Mouse (Mus musculus) CH12.LX (cell line): ENCODE data around the gene Slc3a1. TPM values are rescaled to one million over a fixed set of nuclear protein-coding genes. Genes with fewer than 3 reads are reported as not detected.
A peak's percentile ranks its signal among the peaks of the same experiment; 100 is the strongest.

Experiments used
- DNase-seq: peaks from one replicate; pipeline ENCODE4 v3.0.0-alpha.2; 2013; ENCODE audit errors: extremely low read depth
- H3K27ac ChIP-seq: 2 replicates; pipeline ENCODE4 v1.5.1; 2012; ENCODE audit warnings: low read depth, mild to moderate bottlenecking, control low read depth, moderate library complexity; ENCODE audit not compliant: insufficient read depth
- H3K27me3 ChIP-seq: replicated peaks from 2 replicates; pipeline ENCODE3; 2012; ENCODE audit warnings: inconsistent platforms
- H3K36me3 ChIP-seq, 2 experiments: replicated peaks in 1 of 2; 2 replicates each; pipeline versions ENCODE3 to v1.6.1; 2012; ENCODE audit warnings: inconsistent platforms in 1 of 2, low read length in 1 of 2, mild to moderate bottlenecking in 1 of 2, mixed read lengths in 1 of 2, moderate library complexity in 1 of 2; ENCODE audit not compliant: control insufficient read depth in 1 of 2, insufficient read depth in 1 of 2
- H3K4me1 ChIP-seq, 2 experiments: 2 replicates each; pipeline ENCODE4 v1.6.1; 2012; ENCODE audit warnings: inconsistent platforms in 1 of 2, moderate library complexity in 1 of 2; ENCODE audit not compliant: insufficient read depth in 2 of 2, control insufficient read depth in 1 of 2
- H3K4me2 ChIP-seq: 2 replicates; pipeline ENCODE4 v1.6.1; 2012; ENCODE audit warnings: low read depth, mild to moderate bottlenecking, control low read depth; ENCODE audit not compliant: poor library complexity, insufficient read depth, severe bottlenecking
- H3K4me3 ChIP-seq, 3 experiments: fragments of 150-350 bp in 1 of 3; sonication (generic) in 1 of 3; replicated peaks in 1 of 3; 2 replicates each; pipeline versions ENCODE3 to v1.5.1; 2011 to 2012; ENCODE audit warnings: low read depth in 2 of 3, low read length in 2 of 3, mild to moderate bottlenecking in 2 of 3, moderate library complexity in 2 of 3, control low read depth in 1 of 3, improper control_type of control experiment in 1 of 3, inconsistent platforms in 1 of 3, mixed read lengths in 1 of 3; ENCODE audit not compliant: poor library complexity in 1 of 3
- H3K79me2 ChIP-seq: replicated peaks from 2 replicates; pipeline ENCODE4 v1.6.1; 2012; ENCODE audit warnings: mild to moderate bottlenecking, moderate library complexity; ENCODE audit not compliant: control insufficient read depth, poor library complexity, insufficient read depth, severe bottlenecking; ENCODE audit errors: extremely low read depth
- H3K9ac ChIP-seq: 2 replicates; pipeline ENCODE4 v1.6.1; 2012; ENCODE audit warnings: low read depth, mild to moderate bottlenecking, control low read depth, moderate library complexity; ENCODE audit not compliant: insufficient read depth
- H3K9me3 ChIP-seq: replicated peaks from 2 replicates; pipeline ENCODE3; 2012; ENCODE audit warnings: low read length, inconsistent platforms, mixed read lengths
- CHD1 ChIP-seq: IDR thresholded peaks from 2 replicates; pipeline ENCODE4 v1.6.1; 2012; ENCODE audit warnings: low read depth, low read length, improper control_type of control experiment, inconsistent platforms
- CTCF ChIP-seq, 2 experiments: IDR thresholded peaks in 1 of 2; conservative IDR thresholded peaks in 1 of 2; 2 replicates each; pipeline ENCODE4 v1.5.1; 2011 to 2012; ENCODE audit warnings: low read depth in 2 of 2, low read length in 2 of 2, improper control_type of control experiment in 1 of 2, inconsistent platforms in 1 of 2, mild to moderate bottlenecking in 1 of 2, moderate library complexity in 1 of 2
- E2F4 ChIP-seq: IDR thresholded peaks from 2 replicates; pipeline ENCODE4 v1.6.1; 2011; ENCODE audit warnings: low read depth, low read length, improper control_type of control experiment; ENCODE audit not compliant: insufficient replicate concordance
- ELF1 ChIP-seq: IDR thresholded peaks from 2 replicates; pipeline ENCODE4 v1.6.1; 2014; ENCODE audit warnings: low read depth, mild to moderate bottlenecking, inconsistent platforms, low read length, improper control_type of control experiment
- EP300 ChIP-seq: IDR thresholded peaks from 2 replicates; pipeline ENCODE4 v1.6.1; 2011; ENCODE audit warnings: low read length, improper control_type of control experiment
- ETS1 ChIP-seq: conservative IDR thresholded peaks from 2 replicates; pipeline ENCODE4 v1.6.1; 2012; ENCODE audit warnings: low read depth, mild to moderate bottlenecking, inconsistent platforms, low read length, improper control_type of control experiment, moderate library complexity
- GABPA ChIP-seq: IDR thresholded peaks from 2 replicates; pipeline ENCODE4 v1.6.1; 2012; ENCODE audit warnings: low read depth, low read length, improper control_type of control experiment, inconsistent platforms; ENCODE audit not compliant: insufficient replicate concordance
- HCFC1 ChIP-seq: IDR thresholded peaks from 2 replicates; pipeline ENCODE4 v1.6.1; 2012; ENCODE audit warnings: low read depth, mild to moderate bottlenecking, inconsistent platforms, low read length, improper control_type of control experiment
- JUN ChIP-seq: IDR thresholded peaks from 2 replicates; pipeline ENCODE4 v1.6.1; 2011; ENCODE audit warnings: low read depth, mild to moderate bottlenecking, low read length, improper control_type of control experiment, moderate library complexity; ENCODE audit not compliant: insufficient read depth
- JUND ChIP-seq: conservative IDR thresholded peaks from 2 replicates; pipeline ENCODE4 v1.6.1; 2011; ENCODE audit warnings: low read depth, low read length, improper control_type of control experiment
- KAT2A ChIP-seq: IDR thresholded peaks from 2 replicates; pipeline ENCODE4 v1.6.1; 2012; ENCODE audit warnings: low read length, improper control_type of control experiment, inconsistent platforms; ENCODE audit not compliant: insufficient replicate concordance
- MAFK ChIP-seq: IDR thresholded peaks from 2 replicates; pipeline ENCODE4 v1.6.1; 2011; ENCODE audit warnings: low read length, improper control_type of control experiment; ENCODE audit not compliant: insufficient replicate concordance
- MAX ChIP-seq: IDR thresholded peaks from 2 replicates; pipeline ENCODE4 v1.6.1; 2011; ENCODE audit warnings: low read length, improper control_type of control experiment
- MAZ ChIP-seq: IDR thresholded peaks from 2 replicates; pipeline ENCODE4 v1.6.1; 2012; ENCODE audit warnings: low read depth, mild to moderate bottlenecking, inconsistent platforms, low read length, improper control_type of control experiment, moderate library complexity
- MEF2A ChIP-seq: IDR thresholded peaks from 2 replicates; pipeline ENCODE4 v1.6.1; 2014; ENCODE audit warnings: low read depth, mild to moderate bottlenecking, inconsistent platforms, low read length, improper control_type of control experiment, borderline replicate concordance
- MXI1 ChIP-seq: IDR thresholded peaks from 2 replicates; pipeline ENCODE4 v1.6.1; 2011; ENCODE audit warnings: mild to moderate bottlenecking, low read depth, low read length, improper control_type of control experiment
- MYC ChIP-seq: IDR thresholded peaks from 2 replicates; pipeline ENCODE4 v1.6.1; 2011; ENCODE audit warnings: low read depth, mild to moderate bottlenecking, improper control_type of control experiment, low read length
- NELFE ChIP-seq: IDR thresholded peaks from 2 replicates; pipeline ENCODE4 v1.6.1; 2011; ENCODE audit warnings: low read depth, low read length, improper control_type of control experiment
- POLR2AphosphoS2 ChIP-seq: IDR thresholded peaks from 2 replicates; pipeline ENCODE4 v1.6.1; 2011; ENCODE audit warnings: low read depth, low read length, improper control_type of control experiment
- RCOR1 ChIP-seq: conservative IDR thresholded peaks from 2 replicates; pipeline ENCODE4 v1.6.1; 2012; ENCODE audit warnings: low read depth, mild to moderate bottlenecking, inconsistent platforms, low read length, improper control_type of control experiment
- TBP ChIP-seq: conservative IDR thresholded peaks from 2 replicates; pipeline ENCODE4 v1.6.1; 2011; ENCODE audit warnings: low read depth, low read length, improper control_type of control experiment
- UBTF ChIP-seq: IDR thresholded peaks from 2 replicates; pipeline ENCODE4 v1.6.1; 2012; ENCODE audit warnings: low read depth, mild to moderate bottlenecking, inconsistent platforms, low read length, improper control_type of control experiment, moderate library complexity
- USF1 ChIP-seq: IDR thresholded peaks from 2 replicates; pipeline ENCODE4 v1.6.1; 2014; ENCODE audit warnings: low read depth, mild to moderate bottlenecking, inconsistent platforms, low read length, improper control_type of control experiment
- USF2 ChIP-seq: conservative IDR thresholded peaks from 2 replicates; pipeline ENCODE4 v1.6.1; 2011; ENCODE audit warnings: low read depth, low read length, improper control_type of control experiment
- ZC3H11A ChIP-seq: IDR thresholded peaks from 2 replicates; pipeline ENCODE4 v1.6.1; 2012; ENCODE audit warnings: low read depth, mild to moderate bottlenecking, inconsistent platforms, low read length, improper control_type of control experiment
- ZNF384 ChIP-seq: IDR thresholded peaks from 2 replicates; pipeline ENCODE4 v1.6.1; 2012; ENCODE audit warnings: low read depth, low read length, improper control_type of control experiment, inconsistent platforms
- dilution Hi-C: fragments of 300-500 bp; cut with MboI; formaldehyde crosslinking; loops from 2 replicates; pipeline ENCODE4 v1.14.3; 2020; ENCODE audit warnings: low sequenced_read_pairs; ENCODE audit not compliant: extremely low pct_unique_long_range_greater_than_20kb, extremely low pct_ligation_motif_present
- in situ Hi-C: fragments of 300-500 bp; cut with MboI; formaldehyde crosslinking; loops from 3 replicates; pipeline ENCODE4 v1.14.3; 2019; ENCODE audit warnings: low sequenced_read_pairs, low pct_ligation_motif_present, low pct_unique_long_range_greater_than_20kb, mixed read lengths
- polyA plus RNA-seq: library from polyadenylated mRNA; unstranded; fragments of >175 nt; gene quantifications from 2 replicates; pipeline ENCODE4 v1.2.1, GENCODE M21; 2012; ENCODE audit warnings: low read depth; ENCODE audit not compliant: insufficient read length
- total RNA-seq, 2 experiments: library from RNA; depleted of rRNA; stranded (reverse); fragments of 300-350 nt in 1 of 2; fragments of >200 nt in 1 of 2; gene quantifications; 2 replicates each; pipeline ENCODE4 v1.2.3; 2012 to 2014

Gene Slc3a1
- total and polyA plus RNA-seq, 3 experiments, result 0.04 TPM; not detected in 2

- H3K36me3 ChIP-seq, result peaks cover 2 to 9% of the 10 kb centered on the region in 2 experiments
- in situ Hi-C loops (no loop called here), dilution Hi-C loops (no loop called here)
- H3K27me3 ChIP-seq, result no peaks in the 10 kb centered on the region
- H3K4me3 ChIP-seq, result peak overlapping the region; percentile 89 to 97 (median 93)
- H3K27ac ChIP-seq, result peak overlapping the region; percentile 25; the same call in 1 of the 2 replicates
- H3K4me1 ChIP-seq, result peaks cover 8 to 34% of the 10 kb centered on the region in 2 experiments; a peak in 3 of 4 replicates
- peak; percentile 37 for DNase-seq
- H3K9ac ChIP-seq, result peak overlapping the region; percentile 72
- no peaks in the 10 kb centered on the region for H3K79me2 ChIP-seq
- H3K4me2 ChIP-seq, result peak overlapping the region; percentile 86
- no peaks in the 10 kb centered on the region for H3K9me3 ChIP-seq
- no peak for TF ChIP-seq ZC3H11A
- no peak for TF ChIP-seq E2F4
- TF ChIP-seq UBTF, result no peak
- TF ChIP-seq RCOR1, result no peak
- TF ChIP-seq POLR2AphosphoS2, result no peak
- no peak for TF ChIP-seq HCFC1
- no peak for TF ChIP-seq USF2
- TF ChIP-seq ZNF384, result no peak
- no peak for TF ChIP-seq GABPA
- no peak for TF ChIP-seq ELF1
- no peak for TF ChIP-seq CHD1
- no peak for TF ChIP-seq MAFK
- TF ChIP-seq MAX, result no peak
- no peak for TF ChIP-seq NELFE
- no peak for TF ChIP-seq ETS1
Observed at GRCm38 (mm10) chr17:85089621-85090020, 61.4 kb downstream of the Slc3a1 start.

GRCm38 (mm10) chr17:85090120-85091099, 62.2 kb downstream of the Slc3a1 start, which contains the start of the genes Prepl and Camkmt:
Prepl (minus strand) TSS chr17:85090241.
Camkmt (plus strand) TSS chr17:85090552.
- Histone ChIP-seq H3K27me3 (no peaks in the 10 kb centered on the region), H3K9me3 (no peaks in the 10 kb centered on the region), H3K4me1 (peaks cover 8 to 34% of the 10 kb centered on the region in 2 experiments; a peak in 3 of 4 replicates), H3K9ac (peak within 1 kb of the TSS; percentile 72), H3K4me2 (peak within 1 kb of the TSS; percentile 93), H3K27ac (peak within 1 kb of the TSS; percentile 25), H3K79me2 (no peaks in the 10 kb centered on the region), H3K4me3 (peak within 1 kb of the TSS; percentile 89 to 97 (median 93)), H3K36me3 (peaks cover 2 to 6% of the 10 kb centered on the region in 2 experiments)
- DNase-seq, result peak; percentile 97
- dilution Hi-C loops (no loop called here), in situ Hi-C loops (no loop called here)
- TF ChIP-seq EP300 (no peak), UBTF (0 out of 2 replicates have a peak, but pooled peaks have one; percentile 23), KAT2A (peak; percentile 72; the same call in 1 of the 2 replicates), MAFK (no peak), MEF2A (0 out of 2 replicates have a peak, but pooled peaks have one; percentile 12), MXI1 (peak; percentile 93), CTCF (conservative IDR thresholded peaks at IDR 0.05 in 1 of 2, IDR thresholded peaks at IDR 0.05 in 1 of 2; ENCODE audit: low read depth in 2 of 2, low read length in 2 of 2) (no peak), MYC (peak; percentile 87), USF1 (no peak), USF2 (no peak), ELF1 (peak; percentile 97), HCFC1 (peak; percentile 91), MAX (peak; percentile 73), CHD1 (no peak), ETS1 (no peak), POLR2AphosphoS2 (no peak), JUND (no peak), TBP (no peak), E2F4 (0 out of 2 replicates have a peak, but pooled peaks have one; percentile 56), JUN (no peak), ZC3H11A (no peak), MAZ (peak; percentile 84; the same call in 1 of the 2 replicates)
